In genomic region chr6:90783945-90784344, GRCm38 (mm10) we compare ENCODE assay signal across 11 mouse cellular contexts.
DNase-seq lines count a peak whose midpoint lies in the region; ATAC-seq and TF ChIP-seq lines count a peak whose summit lies in the region.
"Had no signal": no experiment of that assay in that cellular context is flagged by ENCODE, and none has a peak within 500 bp of the region (broad histone marks: within the 10 kb centered on the region; RNA-seq: fewer than 3 reads in every experiment).

No protein-coding gene starts in this region.

- no peak overlapping the region for H3K4me2 ChIP-seq in intestine, embryonic 16.5 days (ENCODE audit: low read depth, low read length)
- no peak overlapping the region for H3K4me2 ChIP-seq in intestine, postnatal 0 days (replicated peaks; ENCODE audit: low read depth)
- H3K4me2 ChIP-seq in forebrain, embryonic 12.5 days, result 0 out of 2 replicates have a peak overlapping the region, but pooled peaks have one; percentile 3
- H3K4me2 ChIP-seq: embryonic facial prominence, embryonic 12.5 days had no signal

- no peak overlapping the region for H3K27ac ChIP-seq in intestine, embryonic 16.5 days (ENCODE audit: low read length)
- no peak overlapping the region for H3K27ac ChIP-seq in intestine, postnatal 0 days (ENCODE audit: low read depth, low read length)
- H3K27ac ChIP-seq in forebrain, embryonic 12.5 days, result peak overlapping the region; percentile 99
- peak overlapping the region; percentile 5; the same call in 1 of the 2 replicates for H3K27ac ChIP-seq in limb, embryonic 10.5 days
- H3K27ac ChIP-seq: embryonic facial prominence, embryonic 12.5 days; kidney, postnatal 0 days; macrophage had no signal

- H3K9ac ChIP-seq in intestine, embryonic 16.5 days (ENCODE audit: low read depth, low read length), result 0 out of 2 replicates have a peak overlapping the region, but pooled peaks have one; percentile 1
- H3K9ac ChIP-seq in intestine, postnatal 0 days (ENCODE audit: low read depth, low read length), result no peak overlapping the region
- no peak overlapping the region for H3K9ac ChIP-seq in forebrain, embryonic 12.5 days
- H3K9ac ChIP-seq: embryonic facial prominence, embryonic 12.5 days had no signal

- DNase-seq in brain, adult 2 months (ENCODE audit: low read depth, low spot score), result peak; percentile 83
- no peak for DNase-seq in limb, embryonic 10.5 days (ENCODE audit: low spot score)
- no peak for DNase-seq in kidney, postnatal 14 days
- DNase-seq in adrenal gland, postnatal 10 days, result no peak
- DNase-seq in B cell, adult 2 months, result no peak

- WGBS in intestine, embryonic 16.5 days, result 50% methylated on average over 4 of the region's 4 CpGs
- WGBS in intestine, postnatal 0 days, result 42% methylated on average over 4 of the region's 4 CpGs
- 16% methylated on average over 4 of the region's 4 CpGs for WGBS in forebrain, embryonic 12.5 days
- 50% methylated on average over 4 of the region's 4 CpGs for WGBS in limb, embryonic 10.5 days

- ATAC-seq in intestine, embryonic 16.5 days, result no peak
- no peak for ATAC-seq in intestine, postnatal 0 days
- peak; percentile 13; the same call in 1 of the 2 replicates for ATAC-seq in forebrain, embryonic 12.5 days (ENCODE audit: low FRiP score)

- no peak overlapping the region for H3K4me3 ChIP-seq in intestine, embryonic 16.5 days (ENCODE audit: low read length)
- no peak overlapping the region for H3K4me3 ChIP-seq in intestine, postnatal 0 days (ENCODE audit: low read depth, low read length)
- H3K4me3 ChIP-seq in forebrain, embryonic 12.5 days (replicated peaks), result no peak overlapping the region
- no peak overlapping the region for H3K4me3 ChIP-seq in limb, embryonic 10.5 days
- H3K4me3 ChIP-seq: embryonic facial prominence, embryonic 12.5 days had no signal

- TF ChIP-seq CTCF in intestine, postnatal 0 days (IDR thresholded peaks at IDR 0.05; ENCODE audit: low read depth), result no peak

- no peaks in the 10 kb centered on the region for H3K36me3 ChIP-seq in intestine, embryonic 16.5 days (ENCODE audit: control insufficient read depth, insufficient read depth, low read length)
- no peaks in the 10 kb centered on the region for H3K36me3 ChIP-seq in intestine, postnatal 0 days (ENCODE audit: control insufficient read depth, insufficient read depth)
- no peaks in the 10 kb centered on the region for H3K36me3 ChIP-seq in forebrain, embryonic 12.5 days (replicated peaks)
- no peaks in the 10 kb centered on the region for H3K36me3 ChIP-seq in limb, embryonic 10.5 days
- H3K36me3 ChIP-seq: embryonic facial prominence, embryonic 12.5 days had no signal

- no peaks in the 10 kb centered on the region for H3K9me3 ChIP-seq in intestine, embryonic 16.5 days (ENCODE audit: control insufficient read depth, low read length)
- H3K9me3 ChIP-seq in intestine, postnatal 0 days (ENCODE audit: control insufficient read depth), result no peaks in the 10 kb centered on the region
- no peaks in the 10 kb centered on the region for H3K9me3 ChIP-seq in forebrain, embryonic 12.5 days
- H3K9me3 ChIP-seq in limb, embryonic 10.5 days (replicated peaks), result no peaks in the 10 kb centered on the region
- H3K9me3 ChIP-seq: embryonic facial prominence, embryonic 12.5 days had no signal

- 0 out of 2 replicates have a peak, but pooled peaks cover 3% of the 10 kb centered on the region for H3K4me1 ChIP-seq in intestine, embryonic 16.5 days (ENCODE audit: control insufficient read depth, insufficient read depth, low read length)
- no peaks in the 10 kb centered on the region for H3K4me1 ChIP-seq in intestine, postnatal 0 days (replicated peaks; ENCODE audit: control insufficient read depth, insufficient read depth, low read length)
- H3K4me1 ChIP-seq in forebrain, embryonic 12.5 days, result peaks cover 79% of the 10 kb centered on the region
- peaks cover 30% of the 10 kb centered on the region for H3K4me1 ChIP-seq in limb, embryonic 10.5 days

- no peaks in the 10 kb centered on the region for H3K27me3 ChIP-seq in intestine, embryonic 16.5 days (replicated peaks; ENCODE audit: control insufficient read depth, insufficient read depth, low read length)
- H3K27me3 ChIP-seq in intestine, postnatal 0 days (replicated peaks; ENCODE audit: control insufficient read depth, insufficient read depth, low read length), result no peaks in the 10 kb centered on the region
- H3K27me3 ChIP-seq in forebrain, embryonic 12.5 days, result no peaks in the 10 kb centered on the region
- H3K27me3 ChIP-seq in limb, embryonic 10.5 days (ENCODE audit: low read depth, poor library complexity, severe bottlenecking), result no peaks in the 10 kb centered on the region
- H3K27me3 ChIP-seq: embryonic facial prominence, embryonic 12.5 days had no signal

Comparison
In these comparisons a context has a peak if more than half of its experiments do, and no peak if none do; other contexts are left out.
1. H3K27ac ChIP-seq: peak in forebrain, embryonic 12.5 days (single experiment) and limb, embryonic 10.5 days (single experiment); none in intestine, embryonic 16.5 days (single experiment) and intestine, postnatal 0 days (single experiment).